Mouse (Mus musculus) R1 (cell line): ENCODE results near the gene Arhgdia.
"Not testable (repeated sequence)": the region's sequence is repeated elsewhere in the genome, so short reads cannot be mapped to it uniquely, and the experiment has no call there.

Experiments
- DNase-seq: peaks from one replicate; pipeline ENCODE4 v3.0.0-alpha.2; 2018; ENCODE audit warnings: low read depth, low spot score

Gene Arhgdia

DNA sequence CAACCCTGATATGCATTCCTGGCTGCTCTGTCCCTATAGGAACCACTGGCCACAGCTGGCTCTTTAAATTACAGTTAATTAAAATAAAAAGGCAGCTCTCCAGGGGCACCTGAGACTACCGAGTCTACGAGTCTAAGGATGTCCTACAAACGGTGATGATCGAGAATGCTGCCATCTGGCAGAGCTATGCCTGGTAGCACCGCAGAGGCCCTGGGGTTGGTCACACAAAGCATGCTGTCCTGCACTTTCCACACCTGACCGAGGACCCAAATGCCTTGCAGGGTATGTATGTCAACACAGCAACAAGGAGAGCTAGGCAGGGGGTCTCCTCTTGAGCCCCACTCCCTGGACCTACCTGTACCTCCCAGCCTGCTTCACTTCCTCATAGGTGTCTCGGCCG, 32.6 kb upstream of the Arhgdia start:
- DNase-seq = no peak

DNA sequence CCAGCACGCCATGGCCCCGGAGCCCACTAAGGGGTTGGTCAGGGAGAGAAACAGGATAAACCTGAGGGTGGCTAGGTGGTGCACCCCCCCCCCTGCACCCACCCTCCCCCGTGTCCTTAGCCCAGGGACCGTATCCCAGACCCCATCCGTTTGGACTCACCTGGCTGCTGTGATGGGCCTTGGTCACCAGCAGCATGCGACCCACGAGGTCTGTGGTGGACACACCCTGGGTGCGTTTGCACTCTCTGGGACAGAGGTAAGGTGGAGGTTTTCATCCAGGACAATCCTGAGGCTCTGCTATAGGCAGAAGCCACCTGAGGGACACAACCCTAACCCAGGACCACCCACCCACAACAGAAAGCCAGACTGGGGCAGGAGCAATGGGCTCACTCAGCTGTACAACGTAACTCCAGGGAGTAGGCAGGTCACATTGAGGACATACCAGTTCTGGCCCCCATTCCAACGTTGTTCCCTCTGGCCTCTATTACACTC, 32.1 kb upstream of the Arhgdia start:
- no peak for DNase-seq

GRCm38 (mm10) chr11:120612763-120613162, 31.3 kb upstream of the Arhgdia start:
- DNase-seq = peak; percentile 64

- no peak for DNase-seq
Measured at GRCm38 (mm10) chr11:120610477-120611046, 29.1 kb upstream of the Arhgdia start.

DNA sequence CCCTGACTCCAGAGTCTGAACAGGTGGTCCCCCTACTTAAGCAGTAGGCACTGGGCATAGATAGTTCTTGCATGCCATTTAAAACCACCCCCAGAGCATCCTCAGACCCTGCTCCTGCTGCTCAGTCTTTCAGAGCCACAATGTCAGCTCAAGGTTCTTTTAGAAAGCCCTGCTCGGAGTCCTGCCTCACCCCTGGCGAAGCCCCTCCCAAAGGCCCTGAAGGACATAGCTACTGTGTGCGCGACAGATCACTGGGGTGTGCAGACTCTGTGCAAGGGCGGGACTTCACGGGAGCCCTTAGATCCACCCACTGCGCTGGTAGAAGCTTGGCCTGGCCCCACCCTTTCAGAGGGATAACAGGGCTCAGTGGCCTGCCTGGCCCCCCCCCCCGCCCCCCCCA, 27.8 kb upstream of the Arhgdia start:
- DNase-seq = peak; percentile 88

DNA sequence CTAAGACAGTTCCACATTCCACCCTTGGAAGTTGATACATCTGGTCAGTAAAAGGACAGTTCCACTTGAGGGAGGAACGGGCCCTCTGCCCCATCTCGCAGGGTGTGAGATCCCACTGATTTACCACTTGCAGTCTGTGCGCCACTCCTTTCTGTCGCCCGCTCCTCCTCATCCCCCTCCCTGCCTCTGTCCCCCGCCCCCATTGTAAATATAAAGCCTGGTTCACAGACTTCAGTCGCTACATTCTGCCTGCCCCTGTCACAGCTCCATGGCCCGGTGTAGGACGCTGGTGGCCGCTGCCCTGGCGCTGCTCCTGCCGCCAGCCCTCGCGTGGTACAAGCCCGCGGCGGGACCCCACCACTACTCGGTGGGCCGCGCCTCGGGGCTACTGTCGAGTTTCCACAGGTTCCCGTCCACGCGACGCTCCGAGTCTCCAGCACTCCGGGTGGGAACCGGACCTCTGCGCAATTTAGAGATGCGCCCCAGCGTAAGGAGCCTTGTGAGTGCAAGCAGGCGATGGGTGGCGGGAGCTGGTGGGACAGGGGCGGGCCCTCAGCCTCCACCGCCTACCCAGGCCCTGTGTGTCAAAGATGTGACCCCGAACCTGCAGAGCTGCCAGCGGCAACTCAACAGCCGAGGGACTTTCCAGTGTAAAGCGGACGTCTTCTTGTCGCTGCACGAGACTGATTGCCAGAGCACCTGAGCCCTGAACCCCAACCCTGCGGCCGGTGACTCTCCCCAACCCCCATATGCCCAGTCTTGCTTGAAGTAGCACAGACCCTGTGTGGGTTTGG, 27.0 kb upstream of the Arhgdia start, which contains the start of gene Npb:
Gene Npb, plus strand, starts transcription at position 237 of the 794 bp plus-strand sequence.
- DNase-seq = peak; percentile 41

DNA sequence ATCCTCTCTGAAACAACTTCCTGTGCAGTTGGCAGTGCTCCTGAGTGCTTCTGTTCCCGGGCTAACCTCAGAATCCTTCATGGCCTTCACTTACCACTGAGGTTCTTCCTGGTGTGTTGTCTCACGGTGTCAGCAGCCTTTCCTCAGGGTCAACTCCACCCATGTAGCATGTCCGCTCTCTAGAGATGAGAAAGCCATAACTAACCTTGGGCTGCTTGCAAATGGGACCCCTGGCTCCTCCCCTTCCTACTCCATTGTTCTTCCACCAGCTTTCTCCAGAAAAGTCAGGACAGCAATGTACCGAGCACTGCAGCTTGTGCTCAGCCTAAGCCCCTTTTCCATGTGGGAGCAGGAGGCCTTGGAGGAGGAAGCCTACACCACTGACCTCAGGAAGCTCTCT, 25.3 kb upstream of the Arhgdia start:
- DNase-seq = peak; percentile 50

DNA sequence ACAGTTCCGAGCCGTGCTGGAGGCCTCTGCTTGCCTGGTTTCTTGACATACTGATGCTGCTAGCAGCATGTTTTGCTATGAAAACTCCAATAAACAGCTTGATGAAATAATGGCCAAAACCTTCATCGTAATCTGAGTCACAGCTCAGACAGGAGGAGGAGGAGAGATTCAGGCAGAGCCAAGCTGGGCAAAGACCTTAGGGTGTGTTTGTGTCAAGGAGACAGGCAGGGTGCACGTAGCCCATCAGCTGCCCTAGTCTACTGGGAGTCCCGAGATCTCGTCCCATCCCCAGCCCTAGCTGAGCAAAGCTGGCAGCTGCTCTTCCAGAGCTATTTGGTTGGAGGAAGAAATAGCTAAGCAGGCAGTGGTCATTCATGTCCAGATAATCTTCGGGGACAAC, 24.2 kb upstream of the Arhgdia start:
- DNase-seq = no peak

GRCm38 (mm10) chr11:120603545-120603944, 22.1 kb upstream of the Arhgdia start:
- DNase-seq = no peak

DNA sequence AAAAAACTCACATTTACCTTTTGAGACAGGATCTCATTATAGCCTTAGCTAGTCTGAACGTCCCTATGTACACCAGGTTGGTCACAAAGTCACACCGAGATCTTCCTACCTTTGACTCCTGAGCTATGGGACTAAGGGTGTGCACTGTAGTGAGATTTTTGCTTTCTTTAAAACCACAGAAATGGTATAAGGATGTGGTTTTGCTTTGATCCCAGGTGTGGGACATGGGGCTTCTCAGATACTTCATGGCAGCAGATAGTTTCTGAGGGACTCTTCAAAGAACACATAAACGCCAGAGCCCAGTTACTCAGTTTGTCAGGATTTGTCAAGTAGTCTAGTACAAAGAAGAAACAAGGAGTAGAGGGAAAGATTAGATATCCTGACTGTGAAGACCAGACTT, 19.3 kb upstream of the Arhgdia start:
- DNase-seq = no peak

DNA sequence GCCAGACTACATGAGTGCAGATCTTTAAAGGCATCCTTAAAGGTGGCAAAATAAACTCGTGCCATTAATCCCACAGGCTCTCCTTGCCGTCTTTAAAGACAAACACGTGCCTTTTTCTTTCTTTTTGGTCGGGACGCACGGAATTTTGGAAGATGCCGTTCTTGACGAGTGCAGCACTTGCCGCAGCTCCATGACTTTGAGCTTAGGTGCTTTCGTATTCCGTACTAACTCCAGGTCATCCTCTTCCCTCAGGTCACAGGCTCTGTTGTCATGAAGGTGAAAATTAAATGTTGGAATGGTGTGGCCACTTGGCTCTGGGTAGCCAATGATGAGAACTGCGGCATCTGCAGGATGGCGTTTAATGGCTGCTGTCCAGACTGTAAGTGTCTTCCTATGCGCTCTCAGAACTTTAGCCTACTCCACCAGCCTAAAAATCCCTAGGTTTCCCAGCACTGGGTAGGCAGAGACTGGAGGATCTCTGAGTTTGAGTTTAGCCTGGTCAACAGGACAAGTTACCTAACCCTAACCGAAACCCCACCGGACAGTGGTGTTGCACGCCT, 17.6 kb upstream of the Arhgdia start:
- no peak for DNase-seq

DNA sequence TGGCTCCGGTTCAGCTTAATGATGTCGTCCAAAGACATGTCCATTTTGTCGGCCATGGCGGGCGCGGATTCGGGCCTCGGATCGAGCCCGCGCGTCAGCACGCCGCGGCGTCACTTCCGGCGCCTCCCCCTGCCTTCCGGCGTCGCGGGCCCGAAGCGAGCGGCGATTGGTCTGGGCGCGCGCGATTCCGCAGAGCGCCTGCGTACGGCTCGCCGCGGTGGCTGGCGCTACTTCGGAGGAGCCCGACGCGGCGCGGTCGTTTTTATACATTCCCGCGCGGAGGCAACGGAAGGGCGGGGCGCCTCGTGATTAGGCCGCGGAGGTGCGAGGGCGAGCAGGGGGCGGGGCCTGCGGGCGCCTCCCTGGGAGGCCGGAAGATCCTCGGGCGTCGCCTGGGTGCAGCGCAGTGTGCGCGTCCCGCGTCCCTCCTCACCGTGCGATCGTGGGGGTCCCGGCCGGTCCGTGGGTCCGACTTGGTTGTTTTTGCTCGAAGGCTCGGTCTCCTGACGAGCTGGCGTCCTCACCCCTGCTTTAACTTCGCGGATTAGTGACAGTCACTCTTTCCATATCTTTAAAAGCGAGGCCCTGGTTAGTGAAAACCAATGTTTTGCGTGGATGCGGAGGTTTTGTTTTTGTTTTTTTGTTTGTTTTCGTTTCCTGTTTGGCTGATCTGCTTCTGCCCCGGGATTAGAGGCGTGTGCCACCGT, 17.0 kb upstream of the Arhgdia start, which contains the start of the genes Alyref and Anapc11:
Gene Alyref, minus strand, starts transcription at position 83 of the 707 bp plus-strand sequence.
Gene Anapc11, plus strand, starts transcription at position 139 of the 707 bp plus-strand sequence.
- DNase-seq = peak; percentile 94

DNA sequence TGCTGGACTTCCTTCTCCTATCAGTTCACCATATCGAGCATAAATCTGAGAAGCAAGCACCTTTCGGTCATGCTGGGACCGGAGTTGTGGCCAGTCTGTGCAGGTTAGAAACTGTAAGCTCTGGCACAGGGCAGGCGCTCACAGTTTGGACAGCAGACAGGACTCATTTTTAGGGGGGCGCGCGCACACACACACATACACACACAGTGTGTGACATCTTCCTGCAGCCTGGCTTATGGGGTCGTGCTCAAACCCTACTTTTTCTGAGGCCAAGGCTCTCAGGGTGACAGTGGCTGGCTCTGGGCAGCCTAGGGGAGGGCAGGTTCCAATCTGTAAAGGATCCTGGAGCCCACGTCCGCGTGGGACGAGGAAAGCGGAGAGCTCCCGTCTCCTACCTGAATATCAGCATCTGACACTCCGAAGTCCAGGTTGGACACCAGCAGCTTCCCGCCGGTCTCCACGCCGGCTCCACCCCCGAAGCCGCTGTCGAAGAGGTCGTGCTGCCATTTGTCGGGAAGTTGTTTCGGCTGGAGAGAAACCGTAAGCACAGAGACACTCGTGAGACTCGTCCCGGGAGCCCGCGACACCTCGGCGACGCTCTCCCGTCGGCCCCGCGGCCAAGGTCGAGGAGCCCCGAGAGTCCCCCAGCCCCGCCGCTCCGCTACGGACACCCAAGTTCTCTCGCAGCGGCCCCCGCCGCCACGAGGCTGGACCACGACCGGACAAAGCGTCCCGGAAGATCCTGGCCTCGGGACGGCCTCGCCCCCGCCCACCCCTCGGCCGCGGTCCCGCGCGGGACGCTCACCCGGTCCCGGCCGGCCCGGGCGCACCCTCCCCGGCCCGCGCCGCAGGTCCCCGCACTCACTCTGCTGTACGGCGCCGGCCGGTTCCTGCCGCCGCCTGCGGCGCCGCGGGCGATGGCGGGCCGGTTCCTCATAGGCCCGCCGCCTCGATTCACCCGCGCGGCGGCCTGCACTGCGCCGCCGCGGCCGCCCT, 16.1 kb upstream of the Arhgdia start:
- DNase-seq = peak; percentile 58

GRCm38 (mm10) chr11:120588531-120588930, 7.1 kb upstream of the Arhgdia start:
- no peak for DNase-seq

DNA sequence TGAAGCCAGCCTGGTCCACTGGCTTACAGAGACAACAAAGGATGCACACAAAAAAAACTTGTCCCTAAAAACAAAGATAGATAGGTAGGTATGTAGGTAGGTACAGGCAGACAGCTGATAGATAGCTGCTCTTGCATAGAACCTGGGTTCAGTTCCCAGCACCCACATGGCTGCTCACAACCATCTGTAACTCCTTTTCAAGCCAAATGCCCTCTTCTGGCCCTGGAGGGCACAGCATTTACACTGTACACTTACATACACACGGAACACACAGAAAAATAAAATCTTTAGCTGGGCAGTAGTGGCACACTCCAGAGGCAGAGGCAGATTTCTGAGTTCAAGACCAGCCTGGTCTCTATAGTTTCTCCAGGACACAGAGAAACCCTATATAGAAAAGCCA, 2.5 kb upstream of the Arhgdia start:
- DNase-seq = peak; percentile 58

DNA sequence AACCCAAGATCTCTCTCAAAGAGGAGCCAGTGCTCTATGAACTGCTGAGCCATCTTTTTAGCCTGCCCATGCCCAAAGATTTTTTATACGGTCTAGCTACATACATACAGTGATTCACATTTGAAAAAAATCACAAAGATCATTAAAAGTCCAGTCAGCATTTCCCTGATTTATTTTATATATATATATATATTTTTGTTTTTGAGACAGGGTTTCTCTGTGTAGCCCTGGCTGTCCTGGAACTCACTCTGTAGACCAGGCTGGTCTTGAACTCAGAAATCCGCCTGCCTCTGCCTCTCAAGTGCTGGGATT, 1.5 kb upstream of the Arhgdia start:
- DNase-seq = not testable (repeated sequence)

- DNase-seq = peak; percentile 69
Measured at GRCm38 (mm10) chr11:120582268-120582981, 1.0 kb upstream of the Arhgdia start.

GRCm38 (mm10) chr11:120580871-120581331, 523 bp downstream of the Arhgdia start:
- DNase-seq = peak; percentile 54

- DNase-seq = peak; percentile 24
Measured at GRCm38 (mm10) chr11:120580190-120580589, 1.2 kb downstream of the Arhgdia start.
